8 mouse cellular contexts compared by ENCODE assay signal in the genomic region with DNA sequence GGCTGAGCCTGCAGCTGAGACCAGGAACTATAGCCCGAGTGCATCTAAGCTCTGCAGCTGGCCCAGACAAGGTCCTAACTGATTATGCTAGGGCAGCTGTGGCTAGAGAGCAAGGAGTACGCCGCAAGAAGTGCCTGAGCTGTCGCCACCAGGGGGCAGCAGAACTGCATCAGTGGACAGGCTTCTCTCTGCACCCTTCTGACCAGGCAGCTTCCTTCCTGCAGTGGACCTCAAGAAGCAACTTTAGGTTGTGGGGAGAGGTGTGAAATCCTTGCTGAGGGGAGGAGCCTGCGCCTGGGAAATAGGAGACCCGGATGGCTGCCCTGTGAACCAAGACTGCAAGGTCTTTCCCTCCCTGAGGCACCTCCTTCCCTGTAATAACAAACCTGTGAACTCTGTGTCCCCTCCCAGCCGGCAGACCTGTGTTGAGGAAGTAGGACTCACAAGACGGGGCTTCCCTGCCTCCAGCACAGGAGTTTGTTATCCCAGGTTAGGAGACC. TPM values are rescaled to one million over a fixed set of nuclear protein-coding genes. Genes with fewer than 3 reads are reported as not detected.
A peak's percentile ranks its signal among the peaks of the same experiment; 100 is the strongest.
DNase-seq lines count a peak whose midpoint lies in the region; ATAC-seq lines count a peak whose summit lies in the region.

No protein-coding gene starts in this region.

- ATAC-seq in inflammation-experienced regulatory T-cells, adult 6 months = peak; percentile 62
- ATAC-seq in megakaryocyte progenitor cell, adult 5-6 weeks (replicated peaks; ENCODE audit: poor library complexity) = peak; percentile 86

- intact Hi-C loops in gastrocnemius, postnatal 14 days (cut with DNase I; ENCODE audit: low total_unique reads) = loop anchor here (5.0 kb wide), 2 partner anchors 45 to 60 kb away; no protein-coding TSS in a partner anchor

- DNase-seq in adrenal gland, adult (ENCODE audit: inconsistent age in 2 of 2, low spot score in 1 of 2) = peak; percentile 90 to 97
- DNase-seq in embryo, embryonic 10 days (ENCODE audit: low spot score) = peak; percentile 98
- DNase-seq in gastrocnemius, postnatal 14 days = peak; percentile 94
- peak; percentile 72 to 97 for DNase-seq in left cerebral cortex, adult 9 months (ENCODE audit: low spot score in 2 of 2)
- peak; percentile 94 for DNase-seq in right cerebral cortex, postnatal 10 days (ENCODE audit: low spot score in 2 of 2)
- DNase-seq in urinary bladder, postnatal 14 days (ENCODE audit: low spot score) = peak; percentile 94

RNA-seq across cellular contexts. Expression of a gene that starts 13.9 kb away (rescaled TPM):
- total RNA-seq in gastrocnemius, postnatal 14 days (2021) = 10 to 100 TPM; 34.5 TPM
- polyA plus RNA-seq in inflammation-experienced regulatory T-cells, adult 6 months (2017; shearing (Covaris generic)) = 10 to 100 TPM; 52.4 to 66.1 (median 56.0) TPM
- 95.7 and 103 TPM in 2 replicates for total RNA-seq in megakaryocyte progenitor cell, adult 5-6 weeks (2015)
- total RNA-seq in megakaryocyte progenitor cell, adult 5-6 weeks (2017) = 88.1 and 104 TPM in 2 replicates

RNA-seq across cellular contexts. Expression of a gene that starts 14.7 kb away (rescaled TPM):
- total RNA-seq in gastrocnemius, postnatal 14 days (2021) = 1 to 10 TPM in 1 of 2 experiments, under 1 TPM in 1; 0.73 to 1.7 TPM
- polyA plus RNA-seq in inflammation-experienced regulatory T-cells, adult 6 months (2017; shearing (Covaris generic)) = 1 to 10 TPM in 2 of 3 experiments, under 1 TPM in 1; 0.74 to 2.5 (median 1.5) TPM
- total RNA-seq in megakaryocyte progenitor cell, adult 5-6 weeks (2015) = not detected in 2 replicates
- not detected in 2 replicates for total RNA-seq in megakaryocyte progenitor cell, adult 5-6 weeks (2017)

RNA-seq across cellular contexts. Expression of a gene that starts 17.4 kb away (rescaled TPM):
- total RNA-seq in gastrocnemius, postnatal 14 days (2021) = 10 to 100 TPM; 18.9 to 20.6 TPM
- polyA plus RNA-seq in inflammation-experienced regulatory T-cells, adult 6 months (2017; shearing (Covaris generic)) = 1 to 10 TPM; 6.1 to 9.3 (median 8.7) TPM
- 46.9 and 53.0 TPM in 2 replicates for total RNA-seq in megakaryocyte progenitor cell, adult 5-6 weeks (2015)
- 6.4 and 6.6 TPM in 2 replicates for total RNA-seq in megakaryocyte progenitor cell, adult 5-6 weeks (2017)

RNA-seq across cellular contexts. Expression of a gene that starts 56.6 kb away (rescaled TPM):
- total RNA-seq in gastrocnemius, postnatal 14 days (2021) = 10 to 100 TPM; 43.2 to 44.7 TPM
- 10 to 100 TPM; 31.8 to 38.3 (median 38.3) TPM for polyA plus RNA-seq in inflammation-experienced regulatory T-cells, adult 6 months (2017; shearing (Covaris generic))
- total RNA-seq in megakaryocyte progenitor cell, adult 5-6 weeks (2015) = 137 and 142 TPM in 2 replicates
- 50.5 and 56.6 TPM in 2 replicates for total RNA-seq in megakaryocyte progenitor cell, adult 5-6 weeks (2017)

Comparison
In these comparisons a context has a peak if more than half of its experiments do, and no peak if none do; other contexts are left out.
1. Peak in every context shown above with its lines: DNase-seq and ATAC-seq.